Mouse (Mus musculus) embryonic fibroblast, embryonic 13.5 days (primary cell): ENCODE data around the gene Akr1c18.

Source experiments
- CTCF ChIP-seq: IDR thresholded peaks from 2 replicates; pipeline ENCODE4 v1.5.1; 2011; ENCODE audit warnings: mild to moderate bottlenecking, control low read depth, low read length, moderate library complexity, borderline replicate concordance; ENCODE audit not compliant: insufficient read depth
- POLR2A ChIP-seq: IDR thresholded peaks from 2 replicates; pipeline ENCODE4 v1.6.1; 2011; ENCODE audit warnings: low read depth, mild to moderate bottlenecking, control low read depth, low read length, moderate library complexity

- TF ChIP-seq CTCF (no peak), POLR2A (no peak)
Measured at GRCm38 (mm10) chr13:4131721-4132120, 18.7 kb downstream of the Akr1c18 start.
